Mouse (Mus musculus) heart, adult 2 months (tissue): ENCODE measurements around the gene Itgb6. TPM values are rescaled to one million over a fixed set of nuclear protein-coding genes. Genes with fewer than 3 reads are reported as not detected.

Source experiments
- DNase-seq, 2 experiments: peaks; one replicate each; pipeline ENCODE4 v3.0.0; 2021
- H3K27ac ChIP-seq: fragments of 200-600 bp; 2 replicates; pipeline ENCODE4 v1.8.1; 2022
- H3K27me3 ChIP-seq: fragments of 200-500 bp; 2 replicates; pipeline ENCODE4 v1.6.1; 2012; ENCODE audit warnings: mild to moderate bottlenecking, low read length, inconsistent platforms, mixed read lengths; ENCODE audit not compliant: control insufficient read depth, insufficient read depth
- H3K36me3 ChIP-seq: fragments of 200-500 bp; 2 replicates; pipeline ENCODE4 v1.6.1; 2012; ENCODE audit warnings: low read length, inconsistent platforms; ENCODE audit not compliant: control insufficient read depth, insufficient read depth
- H3K4me1 ChIP-seq: fragments of 200-500 bp; 2 replicates; pipeline ENCODE4 v1.6.1; 2011; ENCODE audit warnings: low read length; ENCODE audit not compliant: control insufficient read depth, insufficient read depth
- H3K4me3 ChIP-seq: fragments of 200-600 bp; 2 replicates; pipeline ENCODE4 v1.8.1; 2022
- H3K79me2 ChIP-seq: fragments of 200-500 bp; replicated peaks from 2 replicates; pipeline ENCODE4 v1.6.1; 2012; ENCODE audit warnings: mild to moderate bottlenecking, inconsistent platforms, low read length, moderate library complexity, mixed read lengths; ENCODE audit not compliant: control insufficient read depth, insufficient read depth
- H3K9ac ChIP-seq: fragments of 200-500 bp; 2 replicates; pipeline ENCODE4 v1.6.1; 2012; ENCODE audit warnings: low read depth, mild to moderate bottlenecking, control low read depth, inconsistent platforms, low read length, mixed read lengths
- CTCF ChIP-seq: fragments of 200-600 bp; IDR thresholded peaks from 2 replicates; pipeline ENCODE4 v1.8.1; 2022; ENCODE audit warnings: antibody characterized with exemption, mild to moderate bottlenecking, moderate library complexity
- EP300 ChIP-seq: fragments of 200-500 bp; IDR thresholded peaks from 2 replicates; pipeline ENCODE4 v1.6.1; 2011; ENCODE audit warnings: low read depth, low read length, control low read depth; ENCODE audit not compliant: insufficient read depth
- POLR2A ChIP-seq: fragments of 200-500 bp; IDR thresholded peaks from 2 replicates; pipeline ENCODE4 v1.6.1; 2011; ENCODE audit warnings: mild to moderate bottlenecking, low read depth, low read length, control low read depth; ENCODE audit not compliant: insufficient read depth
- WGBS: fragments of 180-500 bp; shearing (Covaris S2); methylation state at CpG from one replicate; pipeline ENCODE4 v1.1.7; 2018; 5-methylcytosine and 5-hydroxymethylcytosine counted together
- intact Hi-C: fragments of 180-260 bp; cut with DNase I; formaldehyde crosslinking; loops from one replicate; pipeline ENCODE4 v1.15.1; 2025
- polyA plus RNA-seq: library from polyadenylated mRNA; depleted of rRNA; stranded (reverse); fragments of >200 nt; gene quantifications from 2 replicates; pipeline ENCODE4 v1.2.3, GENCODE M21; 2012
- total RNA-seq, 2 experiments: library from RNA; stranded (reverse); gene quantifications; 2 replicates each; pipeline ENCODE4 v1.2.3; 2021

Gene Itgb6
- total and polyA plus RNA-seq, 3 experiments: 10.5 to 32.4 (median 21.0) TPM

DNA sequence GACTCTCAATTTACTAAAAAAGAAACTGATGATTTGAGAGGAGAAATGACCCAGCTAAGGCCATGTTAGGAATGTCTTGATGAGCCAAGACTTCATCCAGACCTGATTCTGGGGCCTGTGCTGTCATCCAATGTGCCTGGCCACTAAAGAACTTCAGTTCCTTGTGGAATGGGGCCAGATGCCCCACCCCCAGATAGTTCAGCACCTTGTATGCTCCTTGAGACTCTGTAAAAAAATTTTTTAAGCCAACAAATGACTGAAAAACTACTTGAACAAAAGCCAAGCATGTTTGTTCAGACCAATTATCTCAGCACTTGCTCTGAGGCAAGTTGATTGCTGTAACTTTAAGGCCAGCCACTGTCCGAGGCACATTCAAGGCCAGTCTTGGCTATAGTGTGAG is 59.4 kb downstream of the Itgb6 start:
- no peak overlapping the region for H3K27ac ChIP-seq
- intact Hi-C loops: no loop called here
- H3K9ac ChIP-seq: no peak overlapping the region
- no peaks in the 10 kb centered on the region for H3K36me3 ChIP-seq
- no peaks in the 10 kb centered on the region for H3K4me1 ChIP-seq
- 76% methylated on average over 1 of the region's 1 CpGs for whole genome bisulfite sequencing
- H3K27me3 ChIP-seq: no peaks in the 10 kb centered on the region
- no peak overlapping the region for H3K4me3 ChIP-seq
- no peaks in the 10 kb centered on the region for H3K79me2 ChIP-seq
- TF ChIP-seq CTCF (no peak), EP300 (no peak), POLR2A (no peak)
- no peak for DNase-seq

DNA sequence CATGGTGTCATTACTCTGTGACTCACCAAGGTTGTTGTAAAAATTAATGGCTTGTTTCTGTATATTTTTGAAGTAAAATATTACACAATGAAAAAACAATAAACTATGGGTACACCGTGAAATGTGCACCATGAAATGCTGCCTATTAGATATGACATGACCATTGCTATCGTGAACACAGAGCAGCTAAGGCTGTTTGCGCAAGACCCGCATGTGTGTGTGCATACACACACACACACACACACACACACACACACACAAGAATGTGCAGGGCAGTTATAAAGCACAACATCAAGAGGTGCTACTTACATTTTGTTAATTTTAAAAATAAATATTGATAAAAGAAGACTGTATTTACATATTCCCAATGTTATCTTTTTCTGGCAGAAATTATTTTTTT is 62.5 kb downstream of the Itgb6 start:
- no peaks in the 10 kb centered on the region for H3K36me3 ChIP-seq
- H3K4me3 ChIP-seq: no peak overlapping the region
- H3K79me2 ChIP-seq: no peaks in the 10 kb centered on the region
- TF ChIP-seq CTCF (no peak), POLR2A (no peak), EP300 (no peak)
- H3K27ac ChIP-seq: no peak overlapping the region
- no peak overlapping the region for H3K9ac ChIP-seq
- DNase-seq: no peak
- intact Hi-C loops: no loop called here
- WGBS: 96% methylated on average over 4 of the region's 4 CpGs
- no peaks in the 10 kb centered on the region for H3K4me1 ChIP-seq
- no peaks in the 10 kb centered on the region for H3K27me3 ChIP-seq

GRCm38 (mm10) chr2:60658992-60659391 is 63.5 kb downstream of the Itgb6 start:
- Histone ChIP-seq H3K27ac (no peak overlapping the region), H3K9ac (no peak overlapping the region), H3K36me3 (no peaks in the 10 kb centered on the region), H3K79me2 (no peaks in the 10 kb centered on the region), H3K4me1 (no peaks in the 10 kb centered on the region), H3K4me3 (no peak overlapping the region), H3K27me3 (no peaks in the 10 kb centered on the region)
- WGBS: 50% methylated on average over 3 of the region's 3 CpGs
- no peak for DNase-seq
- intact Hi-C loops: no loop called here
- TF ChIP-seq POLR2A (no peak), CTCF (no peak), EP300 (no peak)

DNA sequence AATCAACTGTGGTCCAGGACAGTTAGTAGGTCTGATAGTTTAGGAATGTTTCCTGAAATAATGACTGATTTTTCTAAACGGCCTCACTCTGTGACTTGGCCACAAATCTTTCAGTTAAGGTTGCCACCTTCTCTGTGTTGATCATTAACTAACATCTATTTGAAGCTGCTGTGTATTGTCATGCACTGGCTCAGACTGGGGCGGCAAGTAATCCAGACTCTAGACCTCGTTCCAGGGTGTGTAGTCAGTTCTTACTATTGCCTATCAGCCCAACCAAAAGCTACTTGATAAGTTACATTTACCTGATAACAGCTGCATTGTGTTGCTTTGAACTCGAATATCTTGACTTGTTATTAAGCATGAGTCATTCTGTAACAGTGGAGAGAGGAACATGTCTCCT is 67.6 kb downstream of the Itgb6 start:
- intact Hi-C loops: no loop called here
- no peaks in the 10 kb centered on the region for H3K27me3 ChIP-seq
- no peak for DNase-seq
- peaks cover 3% of the 10 kb centered on the region; the same call in 1 of the 2 replicates for H3K4me1 ChIP-seq
- peaks cover 2% of the 10 kb centered on the region for H3K36me3 ChIP-seq
- H3K27ac ChIP-seq: no peak overlapping the region
- TF ChIP-seq POLR2A: no peak
- no peak for TF ChIP-seq EP300
- no peak for TF ChIP-seq CTCF
- H3K79me2 ChIP-seq: no peaks in the 10 kb centered on the region
- 41% methylated on average over 4 of the region's 4 CpGs for WGBS
- no peak overlapping the region for H3K9ac ChIP-seq
- no peak overlapping the region for H3K4me3 ChIP-seq

GRCm38 (mm10) chr2:60650155-60650554 is 72.3 kb downstream of the Itgb6 start:
- Histone ChIP-seq H3K9ac (no peak overlapping the region), H3K27ac (no peak overlapping the region), H3K36me3 (peaks cover 2% of the 10 kb centered on the region), H3K4me3 (no peak overlapping the region), H3K4me1 (peaks cover 3% of the 10 kb centered on the region; the same call in 1 of the 2 replicates), H3K79me2 (no peaks in the 10 kb centered on the region), H3K27me3 (no peaks in the 10 kb centered on the region)
- intact Hi-C loops: no loop called here
- WGBS: 81% methylated on average over 5 of the region's 5 CpGs
- TF ChIP-seq CTCF: no peak
- no peak for TF ChIP-seq POLR2A
- no peak for TF ChIP-seq EP300
- DNase-seq: no peak

GRCm38 (mm10) chr2:60647650-60648049 is 74.8 kb downstream of the Itgb6 start:
- H3K79me2 ChIP-seq: no peaks in the 10 kb centered on the region
- no peaks in the 10 kb centered on the region for H3K27me3 ChIP-seq
- peaks cover 2% of the 10 kb centered on the region; the same call in 1 of the 2 replicates for H3K4me1 ChIP-seq
- H3K9ac ChIP-seq: no peak overlapping the region
- no peak for DNase-seq
- H3K4me3 ChIP-seq: no peak overlapping the region
- 81% methylated on average over 5 of the region's 5 CpGs for WGBS
- H3K36me3 ChIP-seq: peaks cover 2% of the 10 kb centered on the region
- TF ChIP-seq POLR2A: no peak
- TF ChIP-seq CTCF: no peak
- TF ChIP-seq EP300: no peak
- no peak overlapping the region for H3K27ac ChIP-seq
- intact Hi-C loops: no loop called here

- no peak for DNase-seq
- Histone ChIP-seq H3K27ac (no peak overlapping the region), H3K9ac (no peak overlapping the region), H3K79me2 (no peaks in the 10 kb centered on the region), H3K27me3 (no peaks in the 10 kb centered on the region), H3K4me1 (no peaks in the 10 kb centered on the region), H3K4me3 (no peak overlapping the region), H3K36me3 (no peaks in the 10 kb centered on the region; the same call in 1 of the 2 replicates)
- TF ChIP-seq POLR2A (no peak), EP300 (no peak), CTCF (no peak)
- 93% methylated on average over 6 of the region's 6 CpGs for WGBS
- intact Hi-C loops: no loop called here
Observed at GRCm38 (mm10) chr2:60646583-60646982, 75.9 kb downstream of the Itgb6 start.
